Mouse (Mus musculus): Measurements from ENCODE around the gene Mpv17l. TPM values are rescaled to one million over a fixed set of nuclear protein-coding genes. Genes with fewer than 3 reads are reported as not detected.

The Mpv17l gene
- total RNA-seq, 1 experiment, result 8.4 TPM

- Histone ChIP-seq H3K4me3 (ENCODE audit: insufficient read depth in 1 of 2, low read depth in 1 of 2, low read length in 2 of 2, poor library complexity in 1 of 2, severe bottlenecking in 1 of 2) (peak within 1 kb of the TSS; percentile 74 to 75), H3K9me3 (ENCODE audit: control insufficient read depth, insufficient read depth, low read depth, low read length) (peaks cover 8% of the 10 kb centered on the region), H3K9ac (ENCODE audit: insufficient read depth, low read depth, low read length, poor library complexity, severe bottlenecking) (peak within 1 kb of the TSS; percentile 79), H3K4me1 (ENCODE audit: control insufficient read depth in 2 of 2, insufficient read depth in 2 of 2, low read length in 2 of 2, poor library complexity in 1 of 2) (peaks cover 4 to 5% of the 10 kb centered on the region in 2 experiments; a peak in 2 of 4 replicates), H3K36me3 (ENCODE audit: control insufficient read depth, insufficient read depth, low read length, poor library complexity, severe bottlenecking) (peaks cover 4% of the 10 kb centered on the region; the same call in 1 of the 2 replicates), H3K27ac (ENCODE audit: insufficient read depth, low read depth, low read length, poor library complexity, severe bottlenecking) (peak within 1 kb of the TSS; percentile 93)
- in situ Hi-C loops (cut with MboI; ENCODE audit: low sequenced_read_pairs in 2 of 2, unreplicated experiment in 2 of 2), result no loop called here
- TF ChIP-seq CHD2 (IDR thresholded peaks at IDR 0.05; ENCODE audit: low read depth, low read length) (peak; percentile 71), ZC3H11A (IDR thresholded peaks at IDR 0.05; ENCODE audit: borderline replicate concordance, low read depth, low read length) (no peak)
- peak; percentile 80 for DNase-seq (ENCODE audit: low read depth, low spot score)
Measured at GRCm38 (mm10) chr16:13986574-13987478, 83.9 kb downstream of the Mpv17l start, which contains the start of the genes 2900011O08Rik and Ifitm7. TSS of gene 2900011O08Rik (plus strand) at chr16:13986604. TSS of gene Ifitm7 (minus strand) at chr16:13986888.

GRCm38 (mm10) chr16:13992518-13993248 is 89.7 kb downstream of the Mpv17l start:
- DNase-seq (ENCODE audit: low read depth, low spot score), result no peak
- in situ Hi-C loops (cut with MboI; ENCODE audit: low sequenced_read_pairs in 2 of 2, unreplicated experiment in 2 of 2), result no loop called here
- H3K4me1 ChIP-seq (ENCODE audit: control insufficient read depth in 2 of 2, insufficient read depth in 2 of 2, low read length in 2 of 2, poor library complexity in 1 of 2), result peaks cover 3 to 4% of the 10 kb centered on the region in 2 experiments; a peak in 2 of 4 replicates
- H3K27ac ChIP-seq (ENCODE audit: insufficient read depth, low read depth, low read length, poor library complexity, severe bottlenecking), result no peak overlapping the region
- H3K9ac ChIP-seq (ENCODE audit: insufficient read depth, low read depth, low read length, poor library complexity, severe bottlenecking), result no peak overlapping the region
- H3K36me3 ChIP-seq (ENCODE audit: control insufficient read depth, insufficient read depth, low read length, poor library complexity, severe bottlenecking), result no peaks in the 10 kb centered on the region
- H3K9me3 ChIP-seq (ENCODE audit: control insufficient read depth, insufficient read depth, low read depth, low read length), result no peaks in the 10 kb centered on the region
- no peak overlapping the region for H3K4me3 ChIP-seq (ENCODE audit: insufficient read depth in 1 of 2, low read depth in 1 of 2, low read length in 2 of 2, poor library complexity in 1 of 2, severe bottlenecking in 1 of 2)
- TF ChIP-seq CHD2 (IDR thresholded peaks at IDR 0.05; ENCODE audit: low read depth, low read length) (no peak), HCFC1 (IDR thresholded peaks at IDR 0.05; ENCODE audit: borderline replicate concordance, insufficient read depth, low read length) (no peak), MAFK (IDR thresholded peaks at IDR 0.05; ENCODE audit: insufficient read depth, low read depth, low read length) (no peak), ZNF384 (IDR thresholded peaks at IDR 0.05; ENCODE audit: low read depth, low read length) (no peak), ZC3H11A (IDR thresholded peaks at IDR 0.05; ENCODE audit: borderline replicate concordance, low read depth, low read length) (no peak)

- H3K4me1 ChIP-seq (ENCODE audit: control insufficient read depth in 2 of 2, insufficient read depth in 2 of 2, low read length in 2 of 2, poor library complexity in 1 of 2), result 0 out of 4 replicates have a peak, but pooled peaks cover 0 to 3% of the 10 kb centered on the region in 2 experiments
- H3K4me3 ChIP-seq (ENCODE audit: insufficient read depth in 1 of 2, low read depth in 1 of 2, low read length in 2 of 2, poor library complexity in 1 of 2, severe bottlenecking in 1 of 2), result no peak overlapping the region
- H3K27ac ChIP-seq (ENCODE audit: insufficient read depth, low read depth, low read length, poor library complexity, severe bottlenecking), result no peak overlapping the region
- in situ Hi-C loops (cut with MboI; ENCODE audit: low sequenced_read_pairs in 2 of 2, unreplicated experiment in 2 of 2), result no loop called here
- H3K9me3 ChIP-seq (ENCODE audit: control insufficient read depth, insufficient read depth, low read depth, low read length), result no peaks in the 10 kb centered on the region
- DNase-seq (ENCODE audit: low read depth, low spot score), result no peak
- no peak overlapping the region for H3K9ac ChIP-seq (ENCODE audit: insufficient read depth, low read depth, low read length, poor library complexity, severe bottlenecking)
- TF ChIP-seq CHD2 (IDR thresholded peaks at IDR 0.05; ENCODE audit: low read depth, low read length) (no peak), HCFC1 (IDR thresholded peaks at IDR 0.05; ENCODE audit: borderline replicate concordance, insufficient read depth, low read length) (no peak), MAFK (IDR thresholded peaks at IDR 0.05; ENCODE audit: insufficient read depth, low read depth, low read length) (no peak), ZC3H11A (IDR thresholded peaks at IDR 0.05; ENCODE audit: borderline replicate concordance, low read depth, low read length) (no peak), ZNF384 (IDR thresholded peaks at IDR 0.05; ENCODE audit: low read depth, low read length) (no peak)
- no peaks in the 10 kb centered on the region; the same call in 1 of the 2 replicates for H3K36me3 ChIP-seq (ENCODE audit: control insufficient read depth, insufficient read depth, low read length, poor library complexity, severe bottlenecking)
Measured at GRCm38 (mm10) chr16:13994076-13994475, 91.1 kb downstream of the Mpv17l start.

- H3K27ac ChIP-seq (ENCODE audit: insufficient read depth, low read depth, low read length, poor library complexity, severe bottlenecking), result no peak overlapping the region
- H3K4me3 ChIP-seq (ENCODE audit: insufficient read depth in 1 of 2, low read depth in 1 of 2, low read length in 2 of 2, poor library complexity in 1 of 2, severe bottlenecking in 1 of 2), result no peak overlapping the region
Measured at GRCm38 (mm10) chr16:13994502-13994901, 91.5 kb downstream of the Mpv17l start.

More at GRCm38 (mm10) chr16:13994502-13994901, 91.5 kb downstream of the Mpv17l start:
- Histone ChIP-seq H3K36me3 (ENCODE audit: control insufficient read depth, insufficient read depth, low read length, poor library complexity, severe bottlenecking) (no peaks in the 10 kb centered on the region; the same call in 1 of the 2 replicates), H3K9me3 (ENCODE audit: control insufficient read depth, insufficient read depth, low read depth, low read length) (no peaks in the 10 kb centered on the region), H3K9ac (ENCODE audit: insufficient read depth, low read depth, low read length, poor library complexity, severe bottlenecking) (no peak overlapping the region), H3K4me1 (ENCODE audit: control insufficient read depth in 2 of 2, insufficient read depth in 2 of 2, low read length in 2 of 2, poor library complexity in 1 of 2) (0 out of 4 replicates have a peak, but pooled peaks cover 0 to 3% of the 10 kb centered on the region in 2 experiments)
- DNase-seq (ENCODE audit: low read depth, low spot score), result no peak
- no peak for TF ChIP-seq ZC3H11A (IDR thresholded peaks at IDR 0.05; ENCODE audit: borderline replicate concordance, low read depth, low read length)
- TF ChIP-seq MAFK (IDR thresholded peaks at IDR 0.05; ENCODE audit: insufficient read depth, low read depth, low read length), result no peak
- in situ Hi-C loops (cut with MboI; ENCODE audit: low sequenced_read_pairs in 2 of 2, unreplicated experiment in 2 of 2), result no loop called here

Other genes starting within 250 kb of the Mpv17l start
- 28.1 and 30.3 TPM in 2 replicates for gene Parn, start 235.0 kb upstream of the Mpv17l start, total RNA-seq (2012; rRNA removed)
- 39.4 and 45.5 TPM in 2 replicates for gene Bfar, start 231.3 kb upstream of the Mpv17l start, total RNA-seq (2012; rRNA removed)
- gene 3110001I22Rik, start 231.2 kb upstream of the Mpv17l start, total RNA-seq (2012; rRNA removed), result 7.8 and 10.9 TPM in 2 replicates
- gene Pla2g10, start 172.2 kb upstream of the Mpv17l start, total RNA-seq (2012; rRNA removed), result 38.9 and 43.6 TPM in 2 replicates
- gene Rrn3, start 122.5 kb upstream of the Mpv17l start, total RNA-seq (2012; rRNA removed), result 125 and 147 TPM in 2 replicates
- gene Ntan1, start 84.3 kb upstream of the Mpv17l start, total RNA-seq (2012; rRNA removed), result 48.2 and 54.2 TPM in 2 replicates
- gene Pdxdc1, start within 50 bp of the Mpv17l start, total RNA-seq (2012; rRNA removed), result 50.8 and 88.3 TPM in 2 replicates
- 10.2 and 19.1 TPM in 2 replicates for gene 2900011O08Rik, start 83.4 kb downstream of the Mpv17l start, total RNA-seq (2012; rRNA removed)
- 7.2 and 11.4 TPM in 2 replicates for gene Ifitm7, start 83.7 kb downstream of the Mpv17l start, total RNA-seq (2012; rRNA removed)